Mouse (Mus musculus): ENCODE results near the gene Cyp4f13. TPM values are rescaled to one million over a fixed set of nuclear protein-coding genes. Genes with fewer than 3 reads are reported as not detected.

Gene Cyp4f13
- 14.2 and 15.9 TPM in 2 replicates for polyA plus RNA-seq (2012; rRNA removed)

GRCm38 (mm10) chr17:32947215-32947914 lies at the start of gene Cyp4f13:
Cyp4f13 (minus strand) TSS chr17:32947402.

GRCm38 (mm10) chr17:32992699-32993474 lies 45.7 kb upstream of the Cyp4f13 start, which contains the start of gene Zfp952:
Zfp952 (plus strand) TSS chr17:32993129.

GRCm38 (mm10) chr17:32965623-32966290 lies 18.6 kb upstream of the Cyp4f13 start, which contains the start of gene Zfp472:
Zfp472 (plus strand) TSS chr17:32965814.

DNA sequence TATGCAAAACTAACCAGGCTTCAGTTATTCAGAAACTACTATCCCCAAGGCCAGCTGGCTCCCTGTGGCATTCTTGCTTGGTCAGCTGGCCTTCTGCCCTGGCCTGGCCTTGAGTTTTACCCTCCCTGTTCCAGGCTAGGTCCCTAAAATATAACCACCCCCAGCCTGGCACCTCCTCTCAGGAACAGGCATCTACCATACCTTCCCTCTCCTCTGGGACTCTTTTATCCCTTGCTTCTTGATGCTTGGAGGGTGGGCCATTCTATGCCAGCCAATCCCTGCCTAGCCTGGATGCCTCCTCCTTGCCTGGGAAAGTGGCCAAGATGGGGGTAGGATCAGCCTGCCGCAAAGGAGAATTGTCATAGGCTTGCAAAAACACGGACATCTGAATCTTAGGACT lies 30.1 kb downstream of the Cyp4f13 start, which contains the start of gene Cyp4f14:
Gene Cyp4f14, minus strand, starts transcription at position 212 of the 400 bp plus-strand sequence.

GRCm38 (mm10) chr17:32891239-32892180 lies 55.7 kb downstream of the Cyp4f13 start, which contains the start of gene Zfp870:
Zfp870 (minus strand) TSS chr17:32891642.

Other genes with a start within 250 kb of the Cyp4f13 start
- gene Zfp871, start 159.1 kb downstream of the Cyp4f13 start, polyA plus RNA-seq (2012; rRNA removed) = 23.5 and 25.3 TPM in 2 replicates
- 29.8 and 30.2 TPM in 2 replicates for gene Zfp811, start 137.5 kb downstream of the Cyp4f13 start, polyA plus RNA-seq (2012; rRNA removed)
- gene Zfp799, start 117.1 kb downstream of the Cyp4f13 start, polyA plus RNA-seq (2012; rRNA removed) = 16.3 and 17.9 TPM in 2 replicates
- gene Zfp870, start 55.8 kb downstream of the Cyp4f13 start, polyA plus RNA-seq (2012; rRNA removed) = 5.0 and 5.1 TPM in 2 replicates
- gene Cyp4f14, start 30.1 kb downstream of the Cyp4f13 start, polyA plus RNA-seq (2012; rRNA removed) = 0.04 and 0.09 TPM in 2 replicates
- gene Zfp472, start 18.4 kb upstream of the Cyp4f13 start, polyA plus RNA-seq (2012; rRNA removed) = 4.5 and 4.8 TPM in 2 replicates
- 12.8 TPM in 2 replicates for gene Zfp952, start 45.7 kb upstream of the Cyp4f13 start, polyA plus RNA-seq (2012; rRNA removed)
- 12.1 and 13.0 TPM in 2 replicates for gene Zfp763, start 86.0 kb upstream of the Cyp4f13 start, polyA plus RNA-seq (2012; rRNA removed)
- not detected in 2 replicates for gene 4921501E09Rik, start 120.7 kb upstream of the Cyp4f13 start, polyA plus RNA-seq (2012; rRNA removed)
- 11.9 and 14.4 TPM in 2 replicates for gene Zfp563, start 141.9 kb upstream of the Cyp4f13 start, polyA plus RNA-seq (2012; rRNA removed)
- gene Morc2b, start 192.3 kb upstream of the Cyp4f13 start, polyA plus RNA-seq (2012; rRNA removed) = 0.33 TPM in 2 replicates
- not detected in 2 replicates for gene Olfr55, start 221.0 kb upstream of the Cyp4f13 start, polyA plus RNA-seq (2012; rRNA removed)
- gene Olfr239, start 243.9 kb upstream of the Cyp4f13 start, polyA plus RNA-seq (2012; rRNA removed) = not detected in 2 replicates

Measured in central nervous system, embryonic 14 days (tissue).